Mouse (Mus musculus): ENCODE measurements at regions not wholly inside any gene's neighbourhood (a gene's known extent, or its start where the extent isn't known, plus 50 kb on each side); places are given as distances from the start of the nearest gene placed in this dataset.

GRCm38 (mm10) chr17:83128843-83129544 is 86.1 kb upstream of the Pkdcc start:
- Histone ChIP-seq H3K4me1 (ENCODE audit: control insufficient read depth in 1 of 2, insufficient read depth in 2 of 2) (no peaks in the 10 kb centered on the region), H3K4me2 (ENCODE audit: insufficient read depth, low read depth, poor library complexity, severe bottlenecking) (no peak overlapping the region), H3K9me3 (replicated peaks; ENCODE audit: low read length) (no peaks in the 10 kb centered on the region), H3K4me3 (replicated peaks in 1 of 3; ENCODE audit: low read depth in 2 of 3, low read length in 2 of 3, poor library complexity in 1 of 3) (no peak overlapping the region), H3K27ac (ENCODE audit: insufficient read depth, low read depth) (no peak overlapping the region), H3K36me3 (replicated peaks in 1 of 2; ENCODE audit: control insufficient read depth in 1 of 2, insufficient read depth in 1 of 2, low read length in 1 of 2) (no peaks in the 10 kb centered on the region), H3K9ac (ENCODE audit: insufficient read depth, low read depth) (no peak overlapping the region), H3K27me3 (replicated peaks) (no peaks in the 10 kb centered on the region), H3K79me2 (replicated peaks; ENCODE audit: control insufficient read depth, extremely low read depth, insufficient read depth, poor library complexity, severe bottlenecking) (no peaks in the 10 kb centered on the region)
- dilution Hi-C loops (cut with MboI; ENCODE audit: extremely low pct_ligation_motif_present, extremely low pct_unique_long_range_greater_than_20kb, low sequenced_read_pairs) (no loop called here), in situ Hi-C loops (cut with MboI; ENCODE audit: low pct_ligation_motif_present, low pct_unique_long_range_greater_than_20kb, low sequenced_read_pairs) (no loop called here)
- DNase-seq (ENCODE audit: extremely low read depth) = no peak
- TF ChIP-seq ZC3H11A (IDR thresholded peaks at IDR 0.05; ENCODE audit: low read depth, low read length) = no peak
- TF ChIP-seq RCOR1 (conservative IDR thresholded peaks at IDR 0.05; ENCODE audit: low read depth, low read length) = no peak

DNA sequence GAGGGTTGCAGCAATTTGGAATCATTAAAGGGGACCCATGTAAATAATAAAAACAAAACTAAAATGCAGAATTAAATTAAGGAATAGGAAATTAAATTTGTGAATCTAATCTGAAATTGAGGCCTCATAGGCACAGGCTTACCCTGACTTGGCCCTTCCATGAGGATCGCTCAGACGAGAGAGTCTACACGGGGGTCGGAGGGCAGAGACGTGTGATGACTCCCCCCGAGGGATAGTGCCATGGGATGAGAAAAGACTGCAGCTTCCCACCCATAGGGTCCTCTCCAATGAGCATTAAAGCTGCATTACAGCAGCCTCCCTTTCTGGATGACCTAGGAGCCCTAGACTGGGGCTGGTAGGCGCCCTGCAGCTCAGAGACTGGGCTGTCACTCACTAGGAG is 85.4 kb upstream of the Pkdcc start:
- TF ChIP-seq ZMIZ1 (IDR thresholded peaks at IDR 0.05; ENCODE audit: low read depth, low read length) = no peak
- TF ChIP-seq MAZ (IDR thresholded peaks at IDR 0.05; ENCODE audit: low read depth, low read length) = no peak
- no peak for TF ChIP-seq USF1 (IDR thresholded peaks at IDR 0.05; ENCODE audit: low read depth, low read length)
- TF ChIP-seq CHD1 (IDR thresholded peaks at IDR 0.05; ENCODE audit: low read depth, low read length) = no peak
- TF ChIP-seq MEF2A (IDR thresholded peaks at IDR 0.05; ENCODE audit: borderline replicate concordance, low read depth, low read length) = no peak
- no peak for TF ChIP-seq HCFC1 (IDR thresholded peaks at IDR 0.05; ENCODE audit: low read depth, low read length)
- no peak for TF ChIP-seq MAX (IDR thresholded peaks at IDR 0.05; ENCODE audit: low read length)
- TF ChIP-seq NRF1 (IDR thresholded peaks at IDR 0.05; ENCODE audit: low read depth, low read length) = no peak
- no peak for TF ChIP-seq GABPA (IDR thresholded peaks at IDR 0.05; ENCODE audit: insufficient replicate concordance, low read depth, low read length)
- no peak for TF ChIP-seq ETS1 (conservative IDR thresholded peaks at IDR 0.05; ENCODE audit: low read depth, low read length)
- H3K9me3 ChIP-seq (replicated peaks; ENCODE audit: low read length) = no peaks in the 10 kb centered on the region
- DNase-seq (ENCODE audit: extremely low read depth) = no peak
- dilution Hi-C loops (cut with MboI; ENCODE audit: extremely low pct_ligation_motif_present, extremely low pct_unique_long_range_greater_than_20kb, low sequenced_read_pairs) = no loop called here
- no peaks in the 10 kb centered on the region for H3K4me1 ChIP-seq (ENCODE audit: control insufficient read depth in 1 of 2, insufficient read depth in 2 of 2)
- no peak overlapping the region for H3K4me2 ChIP-seq (ENCODE audit: insufficient read depth, low read depth, poor library complexity, severe bottlenecking)
- no peaks in the 10 kb centered on the region for H3K27me3 ChIP-seq (replicated peaks)
- in situ Hi-C loops (cut with MboI; ENCODE audit: low pct_ligation_motif_present, low pct_unique_long_range_greater_than_20kb, low sequenced_read_pairs) = no loop called here
- H3K27ac ChIP-seq (ENCODE audit: insufficient read depth, low read depth) = no peak overlapping the region
- H3K9ac ChIP-seq (ENCODE audit: insufficient read depth, low read depth) = no peak overlapping the region
- no peaks in the 10 kb centered on the region for H3K79me2 ChIP-seq (replicated peaks; ENCODE audit: control insufficient read depth, extremely low read depth, insufficient read depth, poor library complexity, severe bottlenecking)
- no peaks in the 10 kb centered on the region for H3K36me3 ChIP-seq (replicated peaks in 1 of 2; ENCODE audit: control insufficient read depth in 1 of 2, insufficient read depth in 1 of 2, low read length in 1 of 2)
- no peak overlapping the region for H3K4me3 ChIP-seq (replicated peaks in 1 of 3; ENCODE audit: low read depth in 2 of 3, low read length in 2 of 3, poor library complexity in 1 of 3)

DNA sequence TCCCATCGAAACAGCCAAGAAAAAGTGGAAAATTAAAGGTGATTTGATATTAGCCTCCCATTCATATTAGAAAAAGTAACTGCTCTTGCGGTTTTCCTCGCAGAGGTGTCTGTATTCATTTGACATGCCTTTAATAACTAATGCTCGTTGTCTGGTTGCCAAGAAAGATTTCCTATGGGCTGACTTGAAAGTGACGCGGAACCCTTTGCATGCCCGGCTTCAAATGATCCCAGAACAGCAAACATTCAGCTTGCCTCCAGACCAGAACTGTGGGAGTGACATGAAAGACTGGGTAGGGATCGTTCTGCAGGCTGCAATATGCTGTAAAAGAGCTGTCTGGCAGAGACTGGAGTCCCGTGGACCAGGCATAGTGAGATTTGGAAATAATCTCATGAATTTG is 81.9 kb upstream of the Pkdcc start:
- Histone ChIP-seq H3K9ac (ENCODE audit: insufficient read depth, low read depth) (no peak overlapping the region), H3K27me3 (replicated peaks) (no peaks in the 10 kb centered on the region), H3K4me3 (replicated peaks in 1 of 3; ENCODE audit: low read depth in 2 of 3, low read length in 2 of 3, poor library complexity in 1 of 3) (no peak overlapping the region), H3K9me3 (replicated peaks; ENCODE audit: low read length) (no peaks in the 10 kb centered on the region), H3K4me1 (ENCODE audit: control insufficient read depth in 1 of 2, insufficient read depth in 2 of 2) (peaks cover 0 to 21% of the 10 kb centered on the region in 2 experiments; a peak in 2 of 4 replicates), H3K79me2 (replicated peaks; ENCODE audit: control insufficient read depth, extremely low read depth, insufficient read depth, poor library complexity, severe bottlenecking) (no peaks in the 10 kb centered on the region), H3K27ac (ENCODE audit: insufficient read depth, low read depth) (no peak overlapping the region), H3K4me2 (ENCODE audit: insufficient read depth, low read depth, poor library complexity, severe bottlenecking) (no peak overlapping the region), H3K36me3 (replicated peaks in 1 of 2; ENCODE audit: control insufficient read depth in 1 of 2, insufficient read depth in 1 of 2, low read length in 1 of 2) (no peaks in the 10 kb centered on the region)
- no peak for TF ChIP-seq CHD1 (IDR thresholded peaks at IDR 0.05; ENCODE audit: low read depth, low read length)
- TF ChIP-seq PAX5 (IDR thresholded peaks at IDR 0.05; ENCODE audit: low read length) = no peak
- no peak for TF ChIP-seq JUND (conservative IDR thresholded peaks at IDR 0.05; ENCODE audit: low read depth, low read length)
- TF ChIP-seq JUN (IDR thresholded peaks at IDR 0.05; ENCODE audit: insufficient read depth, low read depth, low read length) = no peak
- TF ChIP-seq ETS1 (conservative IDR thresholded peaks at IDR 0.05; ENCODE audit: low read depth, low read length) = no peak
- TF ChIP-seq USF1 (IDR thresholded peaks at IDR 0.05; ENCODE audit: low read depth, low read length) = no peak
- dilution Hi-C loops (cut with MboI; ENCODE audit: extremely low pct_ligation_motif_present, extremely low pct_unique_long_range_greater_than_20kb, low sequenced_read_pairs) = no loop called here
- DNase-seq (ENCODE audit: extremely low read depth) = no peak
- in situ Hi-C loops (cut with MboI; ENCODE audit: low pct_ligation_motif_present, low pct_unique_long_range_greater_than_20kb, low sequenced_read_pairs) = no loop called here

Data from CH12.LX (cell line).